19 mouse cellular contexts compared by ENCODE assay signal in the genomic region with DNA sequence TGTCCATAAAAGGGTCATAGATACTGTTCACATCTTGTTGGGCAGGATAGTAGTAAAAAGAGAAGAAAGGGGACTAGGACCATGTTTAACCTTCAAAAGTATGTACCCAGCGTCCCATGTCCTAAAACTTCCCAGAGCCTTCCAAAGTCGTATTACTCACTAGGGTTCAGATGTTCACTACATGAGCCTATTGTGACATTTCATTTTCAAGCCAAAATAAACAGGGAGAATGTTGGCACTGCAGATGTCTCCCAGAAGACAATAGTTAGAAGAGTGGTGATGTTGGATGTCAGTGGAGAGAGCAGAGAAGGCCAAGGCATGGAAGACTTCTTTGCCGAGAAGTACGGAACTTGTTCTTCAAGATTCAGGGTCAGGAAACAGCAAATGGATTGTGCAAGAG.
"Had no signal": no experiment of that assay in that cellular context is flagged by ENCODE, and none has a peak within 500 bp of the region (broad histone marks: within the 10 kb centered on the region; RNA-seq: fewer than 3 reads in every experiment).

No protein-coding gene starts in this region.

- H3K9ac ChIP-seq: liver, embryonic 15.5 days; lung, embryonic 15.5 days; midbrain, embryonic 12.5 days; neural tube, embryonic 13.5 days; neural tube, embryonic 15.5 days had no signal

- H3K36me3 ChIP-seq: liver, embryonic 15.5 days; lung, embryonic 15.5 days; midbrain, embryonic 10.5 days; midbrain, embryonic 12.5 days; neural tube, embryonic 13.5 days; neural tube, embryonic 15.5 days had no signal

- H3K4me2 ChIP-seq: liver, embryonic 15.5 days; lung, embryonic 15.5 days; midbrain, embryonic 12.5 days; neural tube, embryonic 13.5 days; neural tube, embryonic 15.5 days had no signal

- H3K27me3 ChIP-seq: liver, embryonic 15.5 days; lung, embryonic 15.5 days; midbrain, embryonic 12.5 days; neural tube, embryonic 13.5 days; neural tube, embryonic 15.5 days had no signal

- H3K9me3 ChIP-seq: liver, embryonic 15.5 days; lung, embryonic 15.5 days; midbrain, embryonic 10.5 days; midbrain, embryonic 12.5 days; neural tube, embryonic 13.5 days; neural tube, embryonic 15.5 days had no signal

- DNase-seq: lung, adult 18-20 months; lung, postnatal 10 days; midbrain, embryonic 14.5 days; retina, postnatal 1 day; right cerebral cortex, adult 18-20 months; right cerebral cortex, postnatal 25 days; right cerebral cortex, postnatal 4 days; spleen, adult 18-20 months; thymus, adult 18-20 months; thymus, postnatal 14 days; thymus, postnatal 36 days had no signal

- H3K27ac ChIP-seq: liver, embryonic 15.5 days; lung, embryonic 15.5 days; midbrain, embryonic 10.5 days; midbrain, embryonic 12.5 days; neural tube, embryonic 13.5 days; neural tube, embryonic 15.5 days had no signal

- ATAC-seq: midbrain, embryonic 16.5 days had no signal

- H3K4me1 ChIP-seq: liver, embryonic 15.5 days; lung, embryonic 15.5 days; midbrain, embryonic 10.5 days; midbrain, embryonic 12.5 days; neural tube, embryonic 13.5 days; neural tube, embryonic 15.5 days had no signal

- H3K4me3 ChIP-seq: liver, embryonic 15.5 days; lung, embryonic 15.5 days; midbrain, embryonic 10.5 days; midbrain, embryonic 12.5 days; myocyte; neural tube, embryonic 13.5 days; neural tube, embryonic 15.5 days had no signal
